Mouse (Mus musculus) mouse embryonic stem cell (cell line): ENCODE data around the gene Podn.

Experiments
- in situ Hi-C, 2 experiments: fragments of 300-500 bp; cut with MboI; formaldehyde crosslinking; loops; 1 replicate in 1 of 2; 3 replicates in 1 of 2; pipeline ENCODE4 v1.14.3; 2019 to 2020; ENCODE audit warnings: low sequenced_read_pairs in 2 of 2, low pct_unique_long_range_greater_than_20kb in 1 of 2, mixed read lengths in 1 of 2; ENCODE audit not compliant: unreplicated experiment in 1 of 2

Gene Podn

DNA sequence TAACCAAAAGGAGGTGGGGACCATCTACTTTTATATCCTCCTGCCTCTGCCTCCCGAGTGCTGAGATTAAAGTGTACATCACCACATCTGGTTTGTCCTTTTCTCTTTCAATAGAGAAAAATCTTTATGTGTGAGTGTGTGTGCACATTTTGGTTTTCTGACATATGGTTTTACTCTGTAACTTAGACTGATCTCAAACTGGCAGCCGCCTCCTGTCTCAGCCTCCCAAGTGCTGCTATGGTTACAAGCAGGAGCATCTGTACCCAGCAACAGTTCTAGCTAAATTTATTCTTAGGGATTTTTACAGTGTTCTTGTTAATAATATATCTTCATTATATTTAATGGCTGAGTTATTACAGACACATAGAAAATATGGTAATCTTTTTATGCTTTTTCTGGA is 39.0 kb downstream of the Podn start:
- in situ Hi-C loops: no loop called here

DNA sequence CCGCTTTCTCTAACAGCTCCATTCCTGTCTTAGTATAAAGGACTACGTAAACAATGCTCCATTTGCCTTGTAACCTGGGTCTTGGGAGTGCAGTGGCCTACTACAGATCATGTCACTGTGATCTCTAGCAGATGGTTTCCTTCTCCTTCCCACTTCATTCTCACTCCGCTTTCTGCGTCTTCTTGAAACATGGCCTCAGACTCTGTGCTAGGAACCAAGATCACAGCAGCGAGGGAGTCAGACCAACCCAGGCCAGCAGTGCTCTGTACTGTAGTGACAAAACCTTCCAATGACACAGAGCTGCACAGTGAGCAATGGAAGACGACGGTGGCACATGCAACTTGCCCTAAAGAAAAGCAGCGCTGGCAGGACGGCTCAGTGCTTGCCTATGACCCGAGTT is 40.4 kb downstream of the Podn start:
- in situ Hi-C loops: no loop called here

DNA sequence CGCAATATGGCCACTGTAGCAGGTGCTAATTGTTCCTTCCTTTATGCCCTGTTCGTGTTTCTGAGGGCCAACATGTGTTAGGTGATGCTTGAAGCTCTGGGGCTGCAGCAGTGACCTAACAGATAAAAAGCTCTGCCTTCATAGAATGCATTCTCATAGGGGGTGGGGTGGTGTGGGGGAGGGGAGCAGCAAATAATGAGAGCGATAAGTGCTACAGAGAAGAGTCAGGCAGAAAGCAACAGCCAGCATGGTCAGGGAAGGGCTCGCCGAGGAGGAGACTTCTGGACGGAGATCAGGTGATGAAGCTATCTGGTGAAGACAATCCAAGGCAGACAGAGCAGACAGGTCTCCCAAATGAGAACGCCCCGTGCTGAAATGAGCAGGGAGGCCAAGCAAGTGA is 43.6 kb downstream of the Podn start:
- in situ Hi-C loops: no loop called here

- in situ Hi-C loops: no loop called here
These were observed 44.5 kb downstream of the Podn start for GRCm38 (mm10) chr4:108051687-108052274.

- in situ Hi-C loops: no loop called here
These were observed 50.1 kb downstream of the Podn start for GRCm38 (mm10) chr4:108046136-108046535.

- in situ Hi-C loops: no loop called here
These were observed 50.8 kb downstream of the Podn start for GRCm38 (mm10) chr4:108045136-108046107.

DNA sequence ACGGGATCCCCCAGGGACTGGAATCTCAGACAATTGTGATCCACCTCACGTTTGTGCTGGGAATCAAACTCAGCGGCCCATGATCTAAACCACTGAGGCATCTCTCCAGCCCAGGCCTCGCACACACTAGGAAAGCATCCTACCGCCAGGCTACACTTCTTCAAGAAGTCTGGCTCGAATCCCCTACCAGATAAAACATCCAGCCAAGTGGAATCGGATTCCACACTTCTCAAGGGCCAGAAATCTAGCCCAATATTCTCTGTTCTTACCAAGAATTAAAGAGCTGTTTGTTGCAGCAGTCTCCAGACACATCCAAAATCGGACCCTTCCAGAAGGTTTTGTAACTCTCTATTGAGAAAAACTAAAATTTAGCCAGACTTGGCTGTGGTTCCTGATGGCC is 59.2 kb downstream of the Podn start:
- in situ Hi-C loops: no loop called here

GRCm38 (mm10) chr4:108033041-108033764 is 63.0 kb downstream of the Podn start:
- in situ Hi-C loops: no loop called here

DNA sequence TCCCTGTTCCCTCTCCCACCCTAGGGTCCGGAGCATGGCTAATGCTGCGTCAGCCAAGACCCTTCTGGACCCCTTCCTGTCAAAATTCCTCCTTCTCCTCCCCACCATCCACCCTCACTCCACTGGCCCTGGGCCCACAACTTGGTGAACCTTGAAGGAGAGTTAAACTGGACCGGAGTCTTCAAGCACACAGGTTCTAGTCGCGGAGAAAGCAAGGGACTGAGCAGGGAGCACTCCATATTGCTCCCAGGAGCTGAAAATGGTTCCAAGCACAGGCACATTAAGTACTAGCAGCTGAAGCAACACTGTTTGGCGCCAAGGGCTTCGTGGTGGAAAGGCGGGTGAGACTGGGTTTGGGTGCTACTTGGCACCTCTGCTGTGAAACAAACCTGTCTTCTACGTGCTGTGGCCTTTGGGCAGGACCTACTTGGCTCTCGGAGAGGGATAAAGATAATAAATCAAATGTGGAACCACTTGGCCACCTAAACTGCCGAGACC is 63.8 kb downstream of the Podn start:
- in situ Hi-C loops: no loop called here

GRCm38 (mm10) chr4:108031502-108032351 is 64.5 kb downstream of the Podn start:
- in situ Hi-C loops: no loop called here

DNA sequence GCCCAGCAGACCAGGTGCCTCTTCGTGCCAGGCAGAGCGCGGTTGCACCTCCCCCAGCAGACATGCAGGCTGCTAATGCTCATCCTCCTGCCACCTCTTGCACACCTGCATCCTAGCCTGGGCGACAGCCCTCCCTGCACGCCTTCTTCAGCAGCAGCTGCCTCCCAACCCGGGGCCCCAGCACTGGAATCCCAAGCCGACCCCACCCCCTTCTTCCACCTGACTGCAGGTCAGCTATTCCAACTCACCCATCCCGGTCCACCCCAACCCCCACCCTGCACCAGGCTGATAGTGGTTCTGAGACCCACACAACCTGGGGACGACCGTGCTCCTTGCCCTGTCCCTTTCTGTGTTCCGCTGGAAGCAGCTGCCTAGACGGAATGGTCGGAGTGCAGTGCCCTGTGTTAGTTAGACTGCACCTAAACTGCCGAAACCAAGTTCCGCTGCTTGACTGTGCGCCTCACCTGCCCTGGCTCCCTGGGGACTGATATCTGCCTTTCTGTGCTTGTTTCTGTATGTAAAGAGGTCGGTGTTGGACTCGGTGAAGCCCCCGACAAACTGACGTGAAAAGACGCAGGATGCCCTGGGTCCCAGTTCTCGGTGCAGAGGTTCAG is 65.2 kb downstream of the Podn start:
- in situ Hi-C loops: no loop called here

DNA sequence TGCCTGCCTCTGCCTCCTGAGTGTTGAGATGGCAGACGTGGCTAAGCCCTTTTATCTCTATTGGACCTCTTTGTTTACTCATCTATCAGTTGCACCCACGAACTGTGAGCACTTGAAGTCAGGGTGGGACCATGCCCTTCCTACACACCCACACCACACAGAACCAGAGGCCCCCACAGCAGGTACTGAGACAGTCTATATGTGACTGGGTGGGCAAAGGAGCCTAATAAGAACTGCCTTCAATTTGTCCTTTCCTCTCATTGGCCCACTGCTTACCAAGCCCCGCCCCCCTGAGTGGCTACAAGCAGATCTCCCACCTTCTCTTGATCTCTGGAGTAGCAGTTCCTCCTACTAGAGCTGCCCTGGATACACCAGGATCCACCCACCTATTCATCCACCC is 70.1 kb downstream of the Podn start:
- in situ Hi-C loops: no loop called here

DNA sequence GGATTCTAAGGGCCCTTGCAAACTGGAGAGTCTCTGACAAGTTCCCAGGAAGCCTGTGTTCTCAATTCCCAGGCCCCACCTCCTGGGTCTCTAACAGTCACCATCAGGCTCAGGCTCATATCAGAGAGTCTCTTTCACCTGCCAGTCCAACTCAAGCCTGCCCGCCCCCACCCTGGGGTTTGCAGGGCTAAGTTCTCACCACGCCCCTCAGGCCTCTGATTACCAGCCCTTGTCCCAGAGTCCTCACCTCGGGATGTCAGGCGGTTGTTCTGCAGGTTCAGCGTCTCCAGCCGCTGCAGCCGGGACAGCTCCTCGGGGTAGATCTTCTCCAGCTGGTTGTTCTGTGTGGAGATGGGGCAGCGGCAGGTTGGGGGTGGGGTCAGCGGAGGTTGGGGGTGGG is 71.0 kb downstream of the Podn start:
- in situ Hi-C loops: no loop called here

GRCm38 (mm10) chr4:108024641-108025040 is 71.6 kb downstream of the Podn start:
- in situ Hi-C loops: no loop called here

- in situ Hi-C loops: no loop called here
These were observed 73.1 kb downstream of the Podn start for GRCm38 (mm10) chr4:108023186-108023585.

GRCm38 (mm10) chr4:108020178-108020577 is 76.1 kb downstream of the Podn start:
- in situ Hi-C loops: no loop called here

- in situ Hi-C loops: no loop called here
These were observed 77.0 kb downstream of the Podn start for GRCm38 (mm10) chr4:108018961-108019921.
